In genomic region chr4:65272295-65272694, GRCm38 (mm10) we compare ENCODE assay signal across 15 mouse cellular contexts.
DNase-seq lines count a peak whose midpoint lies in the region; ATAC-seq and TF ChIP-seq lines count a peak whose summit lies in the region.
"Had no signal": no experiment of that assay in that cellular context is flagged by ENCODE, and none has a peak within 500 bp of the region (broad histone marks: within the 10 kb centered on the region; RNA-seq: fewer than 3 reads in every experiment).

No protein-coding gene starts in this region.

- DNase-seq in kidney, adult 18-20 months: peak; percentile 3
- no peak for DNase-seq in kidney, adult 11 months
- DNase-seq in lung, embryonic 14.5 days: peak; percentile 76
- DNase-seq in lung, adult 2 months: no peak
- peak; percentile 46 for DNase-seq in lung, postnatal 10 days
- DNase-seq in gastrocnemius, postnatal 14 days: no peak
- DNase-seq: cerebellum, adult 9-10 months; heart, adult 2 months; heart, postnatal 14 days; thymus, postnatal 4 days had no signal

- H3K4me1 ChIP-seq in lung, embryonic 14.5 days (ENCODE audit: insufficient read depth): 0 out of 2 replicates have a peak, but pooled peaks cover 2% of the 10 kb centered on the region
- H3K4me1 ChIP-seq in lung, adult 2 months (ENCODE audit: control insufficient read depth, insufficient read depth, low read length): no peaks in the 10 kb centered on the region
- peaks cover 7% of the 10 kb centered on the region for H3K4me1 ChIP-seq in embryonic fibroblast, embryonic 13.5 days (ENCODE audit: control insufficient read depth, insufficient read depth, low read length)
- H3K4me1 ChIP-seq: neural tube, embryonic 13.5 days; stomach, embryonic 15.5 days had no signal

- WGBS in lung, embryonic 14.5 days: 22% methylated on average over 4 of the region's 4 CpGs
- WGBS in lung, adult 2 months: 27% methylated on average over 4 of the region's 4 CpGs

- ATAC-seq in lung, embryonic 14.5 days (ENCODE audit: insufficient read depth): no peak
- ATAC-seq: CD4-positive, CD25-positive, alpha-beta regulatory T cell, adult 4 months; midbrain, embryonic 16.5 days had no signal

- no peaks in the 10 kb centered on the region for H3K36me3 ChIP-seq in lung, embryonic 14.5 days (ENCODE audit: insufficient read depth)
- H3K36me3 ChIP-seq: neural tube, embryonic 13.5 days; stomach, embryonic 15.5 days had no signal

- H3K27ac ChIP-seq in lung, embryonic 14.5 days (ENCODE audit: low read depth): no peak overlapping the region
- peak overlapping the region; percentile 5; the same call in 1 of the 2 replicates for H3K27ac ChIP-seq in embryonic fibroblast, embryonic 13.5 days (ENCODE audit: insufficient read depth, low read length)
- H3K27ac ChIP-seq: heart, adult 2 months; neural tube, embryonic 13.5 days; stomach, embryonic 15.5 days had no signal

- no peak overlapping the region for H3K4me2 ChIP-seq in lung, embryonic 14.5 days
- H3K4me2 ChIP-seq: neural tube, embryonic 13.5 days; stomach, embryonic 15.5 days had no signal

- no peak for TF ChIP-seq CTCF in lung, embryonic 14.5 days (IDR thresholded peaks at IDR 0.05; ENCODE audit: low read depth)
- TF ChIP-seq CTCF in lung, adult 2 months (IDR thresholded peaks at IDR 0.05; ENCODE audit: insufficient read depth, low read length): no peak
- TF ChIP-seq CTCF in embryonic fibroblast, embryonic 13.5 days (IDR thresholded peaks at IDR 0.05; ENCODE audit: borderline replicate concordance, insufficient read depth, low read length): no peak

- no peak overlapping the region for H3K9ac ChIP-seq in lung, embryonic 14.5 days
- H3K9ac ChIP-seq: neural tube, embryonic 13.5 days; stomach, embryonic 15.5 days had no signal

- H3K9me3 ChIP-seq in lung, embryonic 14.5 days (ENCODE audit: low read depth, low read length): no peaks in the 10 kb centered on the region
- H3K9me3 ChIP-seq: neural tube, embryonic 13.5 days; stomach, embryonic 15.5 days had no signal

- no peak overlapping the region for H3K4me3 ChIP-seq in lung, embryonic 14.5 days (ENCODE audit: low read depth, low read length)
- H3K4me3 ChIP-seq in lung, adult 2 months (replicated peaks; ENCODE audit: extremely low read depth, low read depth, low read length): no peak overlapping the region
- no peak overlapping the region for H3K4me3 ChIP-seq in embryonic fibroblast, embryonic 13.5 days (ENCODE audit: insufficient read depth, low read length)
- H3K4me3 ChIP-seq: heart, adult 2 months; neural tube, embryonic 13.5 days; stomach, embryonic 15.5 days had no signal

- intact Hi-C loops in gastrocnemius, postnatal 14 days (cut with DNase I; ENCODE audit: low total_unique reads): no loop called here

- no peaks in the 10 kb centered on the region for H3K27me3 ChIP-seq in lung, embryonic 14.5 days (ENCODE audit: insufficient read depth, low read length)
- H3K27me3 ChIP-seq: neural tube, embryonic 13.5 days; stomach, embryonic 15.5 days had no signal

- TF ChIP-seq POLR2A in lung, adult 2 months (IDR thresholded peaks at IDR 0.05; ENCODE audit: borderline replicate concordance, extremely low read depth, low read depth, low read length): no peak
- no peak for TF ChIP-seq POLR2A in embryonic fibroblast, embryonic 13.5 days (IDR thresholded peaks at IDR 0.05; ENCODE audit: low read depth, low read length)

Comparison
In these comparisons a context has a peak if more than half of its experiments do, and no peak if none do; other contexts are left out.
1. DNase-seq: peak in kidney, adult 18-20 months (single experiment), lung, embryonic 14.5 days (single experiment) and lung, postnatal 10 days (single experiment); none in kidney, adult 11 months (single experiment), lung, adult 2 months (single experiment) and gastrocnemius, postnatal 14 days (single experiment).